Mouse (Mus musculus) embryonic fibroblast, embryonic 13.5 days (primary cell): Measurements from ENCODE around the gene Lamb3.

Experiments
- CTCF ChIP-seq: IDR thresholded peaks from 2 replicates; pipeline ENCODE4 v1.5.1; 2011; ENCODE audit warnings: mild to moderate bottlenecking, control low read depth, low read length, moderate library complexity, borderline replicate concordance; ENCODE audit not compliant: insufficient read depth
- POLR2A ChIP-seq: IDR thresholded peaks from 2 replicates; pipeline ENCODE4 v1.6.1; 2011; ENCODE audit warnings: low read depth, mild to moderate bottlenecking, control low read depth, low read length, moderate library complexity

DNA sequence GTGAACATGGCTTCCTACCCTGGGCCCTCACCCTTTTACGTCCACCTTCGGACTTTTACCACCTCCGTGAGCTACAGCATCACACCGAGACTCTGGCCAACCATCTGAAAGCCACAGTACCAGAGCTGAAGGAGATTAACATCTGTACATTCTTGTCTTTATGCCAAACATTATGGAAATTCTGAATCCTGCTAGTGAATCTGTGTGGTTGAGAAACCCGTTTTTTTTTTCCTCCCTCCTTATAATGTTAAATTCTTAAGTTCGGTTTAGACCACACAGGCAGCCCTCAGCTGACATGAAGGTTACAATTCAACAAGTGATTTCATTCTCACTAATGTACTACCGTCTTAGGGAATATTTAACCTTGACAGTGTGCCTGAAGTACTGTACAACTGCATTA lies 27.4 kb downstream of the Lamb3 start:
- TF ChIP-seq CTCF, result no peak
- no peak for TF ChIP-seq POLR2A
